Mouse (Mus musculus) G1E (cell line): ENCODE results near the gene Svopl.

ENCODE experiments used
- CTCF ChIP-seq: IDR thresholded peaks from 2 replicates; pipeline ENCODE4 v1.5.1; 2012; ENCODE audit warnings: low read depth, low read length, inconsistent platforms, mixed read lengths
- GATA1 ChIP-seq: IDR thresholded peaks from 2 replicates; pipeline ENCODE4 v1.6.1; 2012; ENCODE audit warnings: borderline replicate concordance, low read length, inconsistent platforms, mixed read lengths
- POLR2AphosphoS5 ChIP-seq: IDR thresholded peaks from 2 replicates; pipeline ENCODE4 v1.6.1; 2012; ENCODE audit warnings: low read depth, low read length, inconsistent platforms; ENCODE audit not compliant: insufficient replicate concordance
- TAL1 ChIP-seq: conservative IDR thresholded peaks from 2 replicates; pipeline ENCODE4 v1.6.1; 2012; ENCODE audit warnings: low read depth, low read length, inconsistent platforms, mixed read lengths

DNA sequence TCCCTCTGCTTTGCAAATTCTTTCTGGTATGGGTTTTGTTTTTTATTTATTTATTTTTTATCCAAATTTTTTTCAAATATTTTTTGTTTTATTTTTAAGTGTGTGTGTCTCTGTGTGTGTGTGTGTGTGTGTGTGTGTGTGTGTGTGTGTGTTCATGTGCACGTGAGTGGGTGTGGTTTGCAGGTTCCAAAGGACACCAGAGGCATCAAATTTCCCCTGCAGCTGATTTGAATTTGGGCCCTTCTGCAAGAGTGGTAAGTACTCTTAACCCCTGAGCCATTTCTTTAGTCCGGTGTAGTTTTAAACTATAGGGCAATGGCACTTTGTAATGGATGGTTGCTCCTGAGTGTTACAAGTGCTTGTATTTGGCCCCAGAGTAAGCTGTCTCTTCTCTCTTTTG is 18.6 kb downstream of the Svopl start:
- no peak for TF ChIP-seq CTCF
- TF ChIP-seq GATA1, result no peak
- no peak for TF ChIP-seq TAL1
- no peak for TF ChIP-seq POLR2AphosphoS5
